Mouse (Mus musculus) cerebellum, adult 8-10 months (tissue): ENCODE results near the gene Pde8b.

ENCODE experiments used
- DNase-seq: peaks from one replicate; pipeline ENCODE4 v3.0.0; 2022

The Pde8b gene

DNA sequence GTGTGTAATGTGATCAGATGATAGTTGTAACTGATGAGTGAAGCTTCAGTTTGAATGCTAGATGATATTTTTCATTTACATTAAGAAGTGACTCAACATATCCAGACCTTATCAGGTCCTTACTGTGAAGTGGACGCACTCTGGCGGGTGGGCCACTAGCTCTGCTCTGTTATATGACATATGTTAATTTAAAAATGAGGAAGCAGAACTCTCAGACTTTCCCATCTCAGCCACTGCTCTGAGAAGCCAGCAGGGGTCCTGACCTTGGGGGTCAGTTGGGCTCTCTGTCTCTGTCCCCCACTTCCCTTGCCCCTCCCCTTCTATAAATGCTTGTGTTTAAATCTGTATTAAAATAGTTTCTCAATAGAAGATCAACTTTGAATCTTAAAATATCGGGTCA is 172.4 kb downstream of the Pde8b start:
- no peak for DNase-seq

GRCm38 (mm10) chr13:95076142-95076541 is 174.0 kb downstream of the Pde8b start:
- no peak for DNase-seq

GRCm38 (mm10) chr13:95073445-95074172 is 176.5 kb downstream of the Pde8b start:
- no peak for DNase-seq

- no peak for DNase-seq
These were observed 179.9 kb downstream of the Pde8b start for GRCm38 (mm10) chr13:95070268-95070667.

GRCm38 (mm10) chr13:95067854-95068253 is 182.3 kb downstream of the Pde8b start:
- no peak for DNase-seq

DNA sequence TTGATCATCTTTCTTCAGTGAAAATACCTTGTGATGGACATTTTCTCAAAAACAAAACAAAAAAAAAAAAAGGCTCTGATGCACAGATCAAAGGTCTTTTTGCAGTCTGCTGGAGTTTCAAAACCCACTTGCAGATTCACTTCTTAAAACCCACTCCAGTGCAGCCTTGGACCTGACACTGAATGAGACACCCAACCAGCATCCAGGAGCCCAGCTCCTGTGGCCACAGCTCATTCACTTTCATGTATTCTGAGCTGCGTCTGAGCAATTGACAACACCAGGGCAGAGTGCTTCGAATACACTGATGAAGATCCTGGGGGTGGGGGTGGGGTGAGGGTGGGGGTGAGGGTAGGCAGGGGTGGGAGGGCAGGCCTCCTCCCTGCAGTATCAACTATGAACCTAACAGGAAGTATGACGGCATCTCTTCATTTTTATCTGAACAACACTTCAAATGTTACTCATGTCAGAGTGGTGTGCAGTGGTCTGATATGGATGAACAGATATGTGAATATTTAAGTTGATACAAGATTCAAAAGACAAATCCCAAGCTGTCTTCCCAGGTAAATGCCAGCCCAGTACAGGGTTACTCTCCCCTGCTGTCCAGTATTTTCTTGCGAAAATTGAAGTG is 186.6 kb downstream of the Pde8b start:
- no peak for DNase-seq

DNA sequence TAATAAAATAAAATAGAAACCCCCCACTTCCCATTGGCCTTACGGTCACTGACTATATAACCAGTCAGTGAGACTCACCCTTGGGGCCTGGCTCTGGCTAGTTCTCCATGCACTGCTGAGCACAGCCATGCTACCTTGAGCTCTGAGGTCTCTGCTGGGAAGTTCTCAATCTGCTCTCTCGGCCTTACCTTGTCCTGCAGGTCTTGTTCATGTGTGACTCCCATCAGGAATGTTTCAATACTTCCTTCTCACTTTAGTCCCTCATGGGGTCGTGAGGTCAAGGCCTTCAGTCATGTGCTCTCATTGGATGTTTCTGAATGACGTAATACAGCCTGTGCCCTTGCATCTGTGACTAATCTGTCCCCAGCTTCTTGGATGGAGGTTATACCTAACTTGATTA is 191.3 kb downstream of the Pde8b start:
- no peak for DNase-seq

GRCm38 (mm10) chr13:95056501-95057280 is 193.4 kb downstream of the Pde8b start:
- DNase-seq, result no peak

- no peak for DNase-seq
These were observed 194.3 kb downstream of the Pde8b start for GRCm38 (mm10) chr13:95055742-95056388.

- DNase-seq, result no peak
These were observed 197.7 kb downstream of the Pde8b start for GRCm38 (mm10) chr13:95052421-95052820.

DNA sequence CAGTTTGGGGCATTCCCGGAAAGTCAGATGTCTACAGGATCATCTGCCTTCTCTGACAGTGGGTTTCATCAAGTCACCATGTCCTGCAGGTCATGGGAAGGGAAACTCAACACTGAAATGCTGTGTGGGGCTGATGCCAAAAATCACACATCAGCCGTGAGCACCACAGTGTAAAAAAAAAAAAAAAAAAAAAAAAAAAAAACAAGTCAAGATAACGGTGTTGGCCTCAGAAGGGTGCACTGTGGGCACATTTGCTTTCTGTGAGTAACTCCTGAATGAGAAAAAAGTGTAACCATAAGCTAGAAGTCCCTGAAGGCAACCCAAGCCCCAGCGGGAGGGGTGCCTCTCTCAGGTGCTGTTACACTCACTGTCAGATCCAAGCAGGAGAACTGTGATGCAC is 199.7 kb downstream of the Pde8b start:
- DNase-seq, result no peak

- DNase-seq, result no peak
These were observed 206.0 kb downstream of the Pde8b start for GRCm38 (mm10) chr13:95044108-95044507.

GRCm38 (mm10) chr13:95040140-95040738 is 209.9 kb downstream of the Pde8b start:
- no peak for DNase-seq

GRCm38 (mm10) chr13:95038200-95038599 is 211.9 kb downstream of the Pde8b start:
- DNase-seq, result no peak

DNA sequence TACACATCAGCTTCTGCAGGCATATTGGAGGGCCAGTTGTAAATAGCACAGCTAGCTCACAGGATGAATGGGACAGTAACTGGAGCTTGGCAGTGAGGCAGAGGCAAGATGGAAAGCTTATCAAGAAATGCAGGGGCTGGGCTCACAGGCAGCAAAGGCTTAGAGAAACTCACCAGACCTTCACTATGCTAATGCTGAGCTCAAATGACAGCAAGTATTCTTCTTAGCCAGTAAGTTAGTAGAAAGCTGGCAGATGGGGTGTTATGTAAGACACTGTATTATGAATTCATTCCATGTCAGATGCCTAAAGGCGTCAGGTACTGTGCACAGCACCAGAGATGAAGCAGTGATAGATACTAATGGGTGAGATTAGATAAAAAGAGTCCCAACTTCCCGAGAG is 215.4 kb downstream of the Pde8b start:
- DNase-seq, result no peak

DNA sequence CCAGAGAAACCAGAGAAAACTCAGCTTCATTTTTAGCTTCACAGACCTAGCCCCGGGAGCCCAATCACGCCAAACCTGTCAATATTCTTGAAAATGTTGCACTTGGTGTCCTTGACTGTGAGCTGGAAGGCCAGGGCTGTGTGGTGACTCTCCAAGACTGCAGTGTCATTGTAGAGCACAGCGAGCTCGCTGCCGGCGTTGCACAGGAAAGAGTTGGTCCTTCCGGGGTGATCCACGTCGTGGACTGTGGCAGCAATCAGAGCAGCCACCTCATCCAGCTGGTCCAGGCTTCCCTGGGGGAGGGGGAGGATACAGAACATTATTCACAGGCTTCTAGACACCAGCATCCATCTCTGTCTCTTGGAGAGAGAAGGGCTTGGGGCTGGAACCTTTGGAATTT is 216.0 kb downstream of the Pde8b start:
- DNase-seq, result no peak

DNA sequence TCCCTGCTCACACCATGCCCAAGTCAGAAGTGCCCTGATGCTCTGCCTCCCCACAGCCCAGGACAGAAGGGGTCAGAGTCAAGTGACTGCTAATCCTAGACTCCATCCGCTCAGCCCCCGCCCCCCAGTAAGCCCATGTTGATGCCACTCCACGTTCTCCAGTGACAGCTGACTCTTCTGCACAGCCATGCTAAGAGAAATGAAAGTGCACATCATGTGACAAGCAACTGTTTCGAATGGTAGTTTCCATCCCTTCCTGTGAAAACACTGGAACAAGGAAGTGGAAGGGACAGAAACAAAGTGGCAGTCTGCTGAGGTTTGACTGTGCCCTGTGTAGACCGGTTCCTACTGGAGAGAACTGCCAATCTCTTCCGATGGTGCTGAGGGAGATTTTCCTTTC is 217.2 kb downstream of the Pde8b start:
- no peak for DNase-seq

GRCm38 (mm10) chr13:95032127-95032831 is 217.9 kb downstream of the Pde8b start:
- DNase-seq, result no peak

GRCm38 (mm10) chr13:95030828-95031227 is 219.3 kb downstream of the Pde8b start:
- no peak for DNase-seq

- no peak for DNase-seq
These were observed 229.9 kb downstream of the Pde8b start for GRCm38 (mm10) chr13:95020216-95020615.

DNA sequence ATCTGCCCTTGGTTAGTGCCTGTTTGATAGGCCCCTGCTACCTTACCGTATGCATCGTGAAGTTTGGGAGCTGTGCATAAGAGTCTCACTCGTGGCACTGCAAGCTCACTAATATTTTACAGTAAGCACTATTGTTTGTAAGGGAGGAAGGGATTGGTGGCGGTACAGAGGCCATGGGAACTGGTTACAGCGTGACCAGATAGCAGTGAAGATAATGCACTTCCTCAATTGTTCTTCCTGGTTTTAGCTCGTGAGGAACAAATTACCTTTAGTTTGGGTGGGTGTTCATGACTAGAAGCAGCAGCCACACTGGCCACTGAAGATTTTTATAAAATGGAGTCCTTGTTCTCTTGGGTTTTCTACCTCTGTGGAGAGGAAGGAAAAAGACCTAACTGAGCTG is 230.8 kb downstream of the Pde8b start:
- no peak for DNase-seq

GRCm38 (mm10) chr13:95017916-95018315 is 232.2 kb downstream of the Pde8b start:
- DNase-seq, result peak; percentile 48
